Mouse (Mus musculus): ENCODE measurements around the gene Mob2. TPM values are rescaled to one million over a fixed set of nuclear protein-coding genes. Genes with fewer than 3 reads are reported as not detected.

Gene Mob2
- polyA plus RNA-seq (2012; rRNA removed), result 60.0 and 60.5 TPM in 2 replicates

DNA sequence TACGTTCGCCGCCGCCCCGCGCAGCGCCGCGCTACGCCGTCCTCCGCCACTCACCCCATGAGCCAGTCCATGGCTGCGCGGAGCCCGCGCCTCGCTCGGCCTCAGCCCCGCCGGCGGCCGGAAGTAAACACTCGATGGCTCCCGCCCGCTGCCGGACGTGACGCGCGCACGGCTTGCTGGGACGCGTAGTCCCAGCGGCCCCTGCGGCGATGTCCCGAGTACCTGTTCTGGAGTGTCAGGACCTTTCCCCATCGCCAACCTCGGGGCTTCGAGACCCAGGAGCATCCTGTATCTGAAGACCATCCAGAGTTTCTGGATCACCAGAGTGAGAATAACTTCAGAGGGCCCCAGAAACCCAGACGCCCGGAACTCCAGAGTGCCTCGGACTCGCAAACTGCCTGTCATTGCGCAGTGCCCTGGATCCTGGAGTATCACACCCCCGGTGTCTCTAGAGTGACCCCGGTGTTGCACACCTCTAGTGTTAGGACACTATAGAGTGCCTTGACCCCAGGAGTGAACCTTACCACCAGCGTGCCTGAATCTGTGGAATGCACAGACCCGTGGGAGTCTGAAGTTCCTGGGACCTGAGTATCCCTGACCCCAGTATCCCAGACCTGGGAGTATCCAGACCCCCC, at the start of gene Mob2:
Mob2 (minus strand) TSS at position 135 of the 635 bp plus-strand sequence.

DNA sequence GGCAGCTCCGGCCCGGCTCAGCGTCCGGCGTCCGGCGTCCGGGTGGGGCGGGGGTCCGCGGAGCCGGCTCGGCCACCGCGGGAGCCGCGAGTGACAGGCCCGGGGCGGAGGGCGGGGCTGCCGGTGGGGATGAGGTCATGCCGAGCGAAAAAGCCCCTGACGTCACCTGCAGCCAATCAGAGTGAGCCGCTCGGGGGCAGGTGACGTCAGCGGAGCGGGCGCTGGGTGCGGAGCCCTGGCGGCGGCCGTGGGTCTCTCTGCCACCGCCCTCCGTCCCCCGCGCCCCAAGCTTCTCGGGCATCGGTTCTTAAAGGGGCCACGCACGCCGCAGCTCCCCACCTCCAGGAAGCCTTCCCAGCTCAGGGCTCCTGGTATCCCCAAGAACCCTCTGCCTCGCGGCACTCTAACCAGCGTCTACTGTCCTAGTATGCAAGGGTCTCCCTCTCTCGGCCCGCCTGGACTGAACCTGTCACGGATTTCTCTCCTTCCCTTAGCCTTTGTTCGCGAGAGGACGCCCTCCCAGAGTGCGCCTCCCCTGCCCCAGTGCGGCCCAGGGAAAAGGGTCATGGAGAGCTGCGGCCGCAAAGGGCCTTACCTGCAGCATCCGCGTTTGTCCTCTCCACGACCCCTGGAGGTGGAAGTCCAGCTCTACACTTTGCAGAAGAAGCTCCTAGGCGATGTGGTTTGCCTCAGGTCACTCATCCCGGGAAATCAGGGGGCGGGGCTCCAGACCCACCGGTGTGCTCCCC, 34.5 kb upstream of the Mob2 start, which contains the start of gene Dusp8:
Dusp8 (minus strand) TSS at position 661 of the 749 bp plus-strand sequence.

Other genes starting within 250 kb of the Mob2 start
- 0.02 TPM in 1 of 2 replicates, not detected in the other for gene Muc5b, start 222.0 kb downstream of the Mob2 start, polyA plus RNA-seq (2012; rRNA removed)
- 51.7 and 56.3 TPM in 2 replicates for gene Tollip, start 142.6 kb downstream of the Mob2 start, polyA plus RNA-seq (2012; rRNA removed)
- 2.9 TPM in 2 replicates for gene Brsk2, start 111.3 kb downstream of the Mob2 start, polyA plus RNA-seq (2012; rRNA removed)
- gene Dusp8, start 34.8 kb upstream of the Mob2 start, polyA plus RNA-seq (2012; rRNA removed), result 9.8 and 15.4 TPM in 2 replicates
- gene Gm45618, start 59.7 kb upstream of the Mob2 start, polyA plus RNA-seq (2012; rRNA removed), result not detected in 2 replicates
- gene Gm39115, start 75.0 kb upstream of the Mob2 start, polyA plus RNA-seq (2012; rRNA removed), result not detected in 2 replicates
- gene Gm45337, start 83.5 kb upstream of the Mob2 start, polyA plus RNA-seq (2012; rRNA removed), result not detected in 2 replicates
- not detected in 2 replicates for gene Gm29735, start 96.0 kb upstream of the Mob2 start, polyA plus RNA-seq (2012; rRNA removed)
- gene Gm4553, start 104.7 kb upstream of the Mob2 start, polyA plus RNA-seq (2012; rRNA removed), result not detected in 2 replicates
- gene Krtap5-2, start 114.9 kb upstream of the Mob2 start, polyA plus RNA-seq (2012; rRNA removed), result not detected in 2 replicates
- not detected in 2 replicates for gene Gm10153, start 129.3 kb upstream of the Mob2 start, polyA plus RNA-seq (2012; rRNA removed)
- not detected in 2 replicates for gene Krtap5-3, start 140.3 kb upstream of the Mob2 start, polyA plus RNA-seq (2012; rRNA removed)
- 0.64 and 3.1 TPM in 2 replicates for gene Gm7579, start 150.8 kb upstream of the Mob2 start, polyA plus RNA-seq (2012; rRNA removed)
- not detected in 2 replicates for gene Krtap5-5, start 168.9 kb upstream of the Mob2 start, polyA plus RNA-seq (2012; rRNA removed)
- not detected in 2 replicates for gene Gm40460, start 180.0 kb upstream of the Mob2 start, polyA plus RNA-seq (2012; rRNA removed)
- gene Gm2431, start 197.3 kb upstream of the Mob2 start, polyA plus RNA-seq (2012; rRNA removed), result not detected in 2 replicates
- gene Gm4559, start 213.3 kb upstream of the Mob2 start, polyA plus RNA-seq (2012; rRNA removed), result not detected in 2 replicates
- not detected in 2 replicates for gene Krtap5-1, start 236.1 kb upstream of the Mob2 start, polyA plus RNA-seq (2012; rRNA removed)
- not detected in 2 replicates for gene Krtap5-4, start 242.5 kb upstream of the Mob2 start, polyA plus RNA-seq (2012; rRNA removed)

Data from colon, adult 2 months (tissue).